Mouse (Mus musculus) layer of hippocampus, postnatal 25 days (tissue): ENCODE data around the gene Gm1043. TPM values are rescaled to one million over a fixed set of nuclear protein-coding genes. Genes with fewer than 3 reads are reported as not detected.

ENCODE experiments used
- DNase-seq, 2 experiments: peaks; one replicate each; pipeline ENCODE4 v3.0.0; 2022; ENCODE audit warnings: mixed read lengths in 2 of 2, low spot score in 1 of 2; ENCODE audit errors: extremely low spot score in 1 of 2
- total RNA-seq, 2 experiments: library from RNA; stranded (reverse); gene quantifications; 2 replicates each; pipeline ENCODE4 v1.2.3; 2021

Gene Gm1043
- total RNA-seq, 2 experiments from 2014 or later: 21.4 to 28.8 TPM

DNA sequence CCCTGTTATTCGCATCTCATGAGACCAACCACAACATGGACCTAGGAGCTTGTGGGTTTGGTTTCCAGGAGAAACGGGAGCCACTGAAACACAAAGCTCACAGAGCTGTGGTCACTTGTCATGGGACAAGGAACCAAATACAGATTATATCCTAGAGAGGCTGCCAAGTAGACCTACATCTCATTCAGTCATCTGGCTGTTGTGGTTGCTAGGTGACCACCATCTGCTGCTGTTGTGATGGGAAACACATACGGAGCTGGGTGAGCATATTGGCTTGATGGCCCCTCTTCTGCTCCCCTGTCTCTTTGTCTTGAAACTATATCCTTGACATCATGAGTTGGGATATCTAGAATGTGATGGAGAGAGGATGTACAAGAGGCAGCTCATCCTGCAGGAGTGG is 112.3 kb downstream of the Gm1043 start:
- no peak for DNase-seq

DNA sequence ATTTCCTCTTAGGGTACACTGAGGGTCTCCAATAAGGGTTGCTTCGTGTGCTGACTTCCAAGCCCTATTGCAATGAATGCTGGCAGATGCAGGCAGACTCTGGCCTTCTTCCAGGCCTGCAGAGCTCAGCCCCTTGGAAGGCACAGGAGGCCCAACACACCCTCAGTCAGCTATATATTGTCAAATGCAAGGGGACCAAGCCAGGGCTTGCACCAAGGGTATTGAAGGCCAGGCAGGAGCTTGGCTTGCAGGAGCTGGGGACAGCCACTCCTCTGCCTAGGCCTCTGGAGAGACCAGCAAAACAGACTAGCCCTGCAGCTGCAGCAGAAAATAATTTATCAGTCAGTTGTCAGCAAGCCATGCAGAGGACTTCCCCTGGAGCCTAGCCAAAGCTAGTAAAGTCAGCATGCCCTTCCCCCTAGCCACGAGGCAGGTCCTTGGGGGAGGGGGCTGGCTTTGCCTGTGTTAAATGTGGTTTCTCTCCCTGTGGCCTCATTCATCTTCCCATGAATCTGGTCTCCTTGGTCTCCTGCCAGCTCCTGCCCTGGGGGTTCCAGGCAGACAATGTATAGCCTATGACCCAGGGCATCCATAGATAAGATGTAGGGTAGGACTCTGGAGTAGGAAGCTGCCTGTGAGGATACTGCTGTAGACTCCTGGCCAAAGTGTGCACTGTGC is 113.0 kb downstream of the Gm1043 start:
- no peak for DNase-seq

DNA sequence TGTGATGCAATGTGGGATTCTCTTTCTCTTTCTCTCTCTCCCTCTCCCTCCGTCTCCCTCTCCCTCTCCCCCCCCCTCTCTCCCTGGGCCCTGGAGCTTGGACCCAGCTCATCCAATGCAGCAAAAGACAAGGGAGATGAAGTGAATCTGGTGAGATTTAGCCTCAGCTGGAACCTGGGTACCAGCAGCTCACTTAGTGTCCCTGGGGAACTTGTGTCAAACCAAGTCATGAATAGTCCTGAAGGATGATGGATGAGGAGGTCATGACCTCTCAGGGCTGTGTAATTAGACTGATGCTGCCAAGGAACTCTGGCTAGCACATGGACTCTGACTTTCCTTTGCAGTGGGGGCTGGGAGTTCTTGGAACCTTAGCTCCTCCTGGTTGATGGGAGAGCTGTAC is 117.1 kb downstream of the Gm1043 start:
- DNase-seq: no peak

DNA sequence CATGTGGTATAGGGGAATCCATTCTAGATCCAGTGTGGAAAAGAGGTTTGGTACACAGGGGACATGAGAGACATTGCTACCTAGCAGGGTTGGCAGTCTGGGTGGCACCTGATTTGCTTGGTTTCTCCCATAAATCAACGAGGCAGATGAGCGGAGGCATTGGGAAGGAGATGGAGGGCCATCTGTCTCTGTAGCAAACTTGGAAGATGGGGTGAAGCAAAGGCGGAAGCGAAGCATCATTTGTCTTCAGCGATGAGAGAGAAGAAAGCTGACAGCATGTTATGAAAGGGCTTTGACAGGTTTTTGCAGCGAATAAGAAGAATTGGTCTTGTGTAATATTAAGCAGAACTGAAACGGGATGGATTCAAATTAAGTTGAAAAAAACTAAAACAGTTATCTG is 119.7 kb downstream of the Gm1043 start:
- no peak for DNase-seq

DNA sequence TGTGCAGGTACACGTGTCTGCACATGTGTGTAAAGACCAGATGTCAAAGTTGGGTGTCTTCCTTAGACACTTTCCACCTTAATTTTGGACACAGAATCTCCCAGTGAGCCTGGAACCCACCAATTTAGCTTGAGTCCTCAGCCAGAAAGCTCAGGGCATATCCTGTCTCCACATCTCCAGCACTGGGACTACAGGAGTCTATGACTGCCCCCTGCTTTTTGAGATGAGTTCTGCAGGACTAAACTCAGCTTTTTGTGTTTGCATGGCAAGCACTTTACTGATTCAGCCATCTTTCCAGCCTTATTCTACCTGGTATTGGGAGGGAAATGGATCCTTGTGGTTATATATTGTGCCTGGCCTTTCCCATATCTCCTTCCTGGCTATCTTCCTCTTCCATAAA is 120.2 kb downstream of the Gm1043 start:
- DNase-seq: no peak

DNA sequence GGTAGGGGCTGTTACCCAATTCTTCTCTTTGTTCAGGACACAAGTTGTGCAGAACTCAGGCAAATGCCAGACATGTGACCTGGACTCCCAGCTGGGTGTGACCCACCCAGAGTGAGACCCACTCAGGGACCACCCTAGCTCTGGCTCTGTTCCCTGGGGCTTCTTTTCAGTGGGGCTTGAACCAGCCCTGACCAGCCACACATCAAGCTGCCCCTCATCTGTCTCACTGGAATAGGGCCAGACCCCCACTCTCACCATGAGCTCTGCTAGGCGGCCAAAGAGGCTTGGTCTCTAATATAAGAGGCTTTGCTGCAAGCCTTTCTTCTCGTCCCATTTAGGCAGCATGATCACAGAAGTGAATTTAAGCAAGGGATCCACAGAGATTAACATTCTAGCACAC is 121.2 kb downstream of the Gm1043 start:
- no peak for DNase-seq

DNA sequence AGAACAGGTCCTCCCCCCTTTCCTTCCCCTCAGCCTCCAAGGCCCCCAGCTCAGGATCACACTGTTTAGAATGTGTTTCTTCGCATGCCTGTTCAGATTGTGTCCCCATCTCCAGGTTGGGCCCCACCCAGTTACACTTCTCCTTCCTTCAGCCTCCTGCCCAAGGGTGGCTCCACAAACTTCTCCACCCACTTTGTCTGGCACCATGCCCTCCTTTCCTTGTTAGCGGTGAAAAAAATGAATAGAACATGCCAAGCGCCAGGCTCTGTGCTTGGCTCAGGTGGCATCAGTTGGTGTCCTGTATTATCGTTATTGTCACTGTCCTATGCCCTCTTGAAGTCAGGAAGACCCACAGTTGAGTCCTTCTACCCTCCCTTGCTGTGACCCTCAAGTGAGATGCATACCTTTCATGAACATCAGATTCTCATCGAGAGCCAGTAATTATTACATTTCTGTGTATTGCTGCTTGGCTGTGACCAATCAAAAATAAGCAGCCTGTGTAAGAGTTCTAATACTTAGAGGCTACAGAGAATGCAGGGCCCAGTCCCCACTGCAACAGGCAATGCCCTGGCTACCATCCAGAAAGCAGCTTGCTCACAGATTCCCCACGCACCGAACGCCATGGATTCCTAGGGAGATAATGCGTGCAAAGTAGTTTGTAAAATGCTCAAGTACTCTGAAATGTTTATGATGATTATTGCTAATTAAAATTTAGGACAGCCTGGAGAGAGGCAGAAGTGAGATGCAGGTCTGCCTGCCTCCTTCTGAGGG is 128.0 kb downstream of the Gm1043 start:
- no peak for DNase-seq

DNA sequence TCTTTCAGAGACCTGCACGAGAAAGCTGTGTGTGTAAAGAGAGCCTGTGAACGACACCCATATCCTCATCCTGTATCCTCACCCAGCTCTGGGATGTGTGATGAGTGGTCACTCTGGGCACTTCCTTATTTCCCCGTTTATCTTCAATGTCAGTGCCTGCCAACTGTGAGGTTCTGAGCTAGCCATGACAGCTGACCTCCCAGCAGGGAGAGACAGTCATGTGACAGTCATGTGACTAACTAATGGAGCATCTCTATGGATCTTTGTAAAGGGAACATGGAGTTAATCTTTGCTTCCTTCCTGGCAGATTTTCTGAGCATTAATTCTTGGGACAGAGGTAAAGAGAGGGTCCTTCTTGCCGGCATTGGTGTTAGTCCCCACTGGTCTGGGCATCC is 128.5 kb downstream of the Gm1043 start:
- DNase-seq: no peak

DNA sequence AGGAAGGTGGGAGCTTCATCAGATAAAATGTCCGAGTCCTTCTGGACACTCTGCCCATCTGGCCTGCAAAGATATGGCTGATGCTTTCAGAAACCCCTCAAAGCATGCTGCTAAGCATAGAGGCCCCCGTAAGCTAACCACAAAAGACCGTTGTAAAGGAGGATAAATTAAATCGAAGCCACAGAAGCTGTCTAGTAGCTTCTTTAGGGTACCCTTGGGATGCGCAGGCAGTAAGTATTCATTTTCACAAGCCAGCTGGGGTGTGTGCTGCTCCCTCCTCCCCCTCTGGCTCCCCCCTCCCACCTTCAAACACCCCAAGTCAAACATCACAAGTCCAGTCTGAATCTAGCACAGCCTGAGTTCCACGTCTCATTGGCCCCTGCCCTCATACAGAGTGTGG is 129.4 kb downstream of the Gm1043 start:
- DNase-seq: no peak

DNA sequence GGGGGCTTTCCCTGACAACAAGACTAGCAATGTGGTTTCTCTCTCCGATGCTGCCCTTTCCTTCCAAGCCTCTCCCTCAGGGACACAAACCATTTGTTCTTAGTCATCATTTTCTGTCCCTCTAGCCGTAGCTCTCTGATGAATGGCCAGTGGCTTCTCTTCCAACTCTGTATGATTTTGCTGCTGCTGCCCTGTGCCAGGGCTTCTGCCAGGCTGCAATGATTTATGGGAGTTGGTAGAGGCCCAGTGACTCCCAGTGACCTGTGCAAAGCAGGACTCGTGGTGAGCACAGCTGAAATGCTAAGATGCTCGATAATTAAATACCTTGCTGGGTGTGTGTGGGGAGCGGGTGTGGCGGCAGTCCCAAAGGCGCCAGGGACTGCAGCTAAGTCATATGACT is 130.1 kb downstream of the Gm1043 start:
- no peak for DNase-seq

DNA sequence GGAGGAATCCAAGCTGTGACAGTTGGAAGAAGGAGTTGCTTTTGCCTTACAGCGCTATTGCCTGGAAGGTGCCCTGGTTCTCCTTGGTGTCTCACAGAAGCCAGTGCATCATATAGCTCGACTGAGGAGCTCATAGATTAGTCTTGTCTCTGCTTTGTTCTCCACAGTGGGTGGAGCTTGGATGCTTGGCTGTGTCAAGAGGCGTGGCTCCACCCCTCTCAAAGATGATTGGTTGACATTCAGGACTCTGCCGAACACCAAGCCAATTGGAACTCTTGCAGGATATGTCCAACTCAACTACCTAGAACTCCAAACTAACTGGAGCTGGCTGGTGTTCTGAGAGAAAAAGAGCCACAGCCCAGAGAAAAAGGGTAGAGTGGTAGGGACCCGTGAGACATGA is 134.4 kb downstream of the Gm1043 start:
- DNase-seq: no peak

DNA sequence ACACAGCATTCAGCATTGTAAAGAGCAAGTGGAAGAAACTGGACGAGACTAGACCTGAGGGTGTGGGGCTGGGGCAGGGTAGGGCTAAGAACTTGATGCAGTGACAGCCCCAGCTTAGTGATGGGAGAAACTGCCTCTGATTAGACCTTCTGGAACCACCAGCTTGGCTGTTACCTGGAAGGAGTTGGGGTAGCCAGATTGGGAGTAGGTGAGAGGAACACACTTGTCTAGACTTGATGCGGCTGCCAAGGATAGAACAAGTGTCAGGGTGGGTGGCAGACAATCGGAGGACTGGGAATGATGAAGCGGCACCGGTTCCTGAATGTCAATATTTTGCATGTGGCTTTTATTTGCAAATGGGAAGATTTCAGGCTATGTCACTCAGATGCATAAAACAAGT is 135.4 kb downstream of the Gm1043 start:
- DNase-seq: no peak

DNA sequence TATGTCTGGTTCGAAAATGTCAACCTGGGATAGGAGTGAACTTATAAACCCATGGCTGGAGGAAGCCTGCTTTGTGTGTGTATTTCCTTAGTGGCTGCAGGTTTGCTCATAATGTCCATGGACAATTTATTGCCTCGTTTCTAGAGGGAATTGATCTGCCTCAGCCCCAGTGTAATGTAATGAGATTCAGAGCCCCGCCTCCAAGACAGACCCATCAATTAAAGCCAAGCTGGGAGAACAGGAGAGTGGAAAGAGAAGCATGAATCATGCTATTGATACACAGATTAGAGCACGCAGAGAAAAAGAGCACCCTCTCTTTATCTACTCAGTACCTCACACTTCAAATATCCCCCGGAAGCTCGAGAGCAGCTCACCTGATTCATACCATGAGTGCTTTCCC is 136.4 kb downstream of the Gm1043 start:
- DNase-seq: no peak

DNA sequence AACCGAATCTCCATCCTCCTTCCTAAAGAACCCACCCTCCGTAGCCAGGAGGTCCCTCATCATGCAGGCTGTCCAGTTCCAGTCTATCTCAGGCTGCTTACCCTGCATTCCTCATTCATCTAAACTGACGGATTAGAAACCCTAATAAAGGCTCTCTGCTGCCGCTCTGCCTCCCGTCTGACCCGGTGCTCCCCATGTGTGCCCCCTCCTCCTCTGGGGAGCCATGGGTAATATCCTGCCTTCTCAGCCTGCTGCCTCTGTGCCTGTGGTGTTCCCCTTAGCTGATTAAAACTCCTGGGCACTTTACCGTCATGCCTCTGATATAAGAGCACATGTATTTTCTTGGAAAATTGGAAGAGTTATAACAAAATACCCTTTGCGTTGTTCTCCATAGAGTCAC is 137.1 kb downstream of the Gm1043 start:
- no peak for DNase-seq

DNA sequence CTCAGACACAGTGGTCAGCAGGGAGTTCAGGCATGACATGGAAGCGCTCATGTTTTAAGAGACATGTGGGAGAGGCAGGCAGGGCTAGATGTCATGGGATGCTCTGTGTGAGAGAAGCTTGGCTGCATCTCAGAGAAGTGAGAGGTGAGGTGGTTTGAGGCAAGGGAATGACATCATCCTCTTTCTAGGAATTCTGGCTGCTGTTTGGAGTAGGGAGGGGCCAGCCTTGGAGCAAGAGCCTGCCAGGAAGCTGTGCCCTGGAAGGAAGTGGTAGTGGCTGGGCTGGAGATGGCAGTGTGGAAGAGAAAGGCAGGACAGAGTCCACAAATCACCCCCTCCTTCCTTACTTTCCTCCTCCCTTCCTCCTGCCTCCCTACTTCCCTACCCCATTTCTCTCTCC is 140.5 kb downstream of the Gm1043 start:
- DNase-seq: no peak

DNA sequence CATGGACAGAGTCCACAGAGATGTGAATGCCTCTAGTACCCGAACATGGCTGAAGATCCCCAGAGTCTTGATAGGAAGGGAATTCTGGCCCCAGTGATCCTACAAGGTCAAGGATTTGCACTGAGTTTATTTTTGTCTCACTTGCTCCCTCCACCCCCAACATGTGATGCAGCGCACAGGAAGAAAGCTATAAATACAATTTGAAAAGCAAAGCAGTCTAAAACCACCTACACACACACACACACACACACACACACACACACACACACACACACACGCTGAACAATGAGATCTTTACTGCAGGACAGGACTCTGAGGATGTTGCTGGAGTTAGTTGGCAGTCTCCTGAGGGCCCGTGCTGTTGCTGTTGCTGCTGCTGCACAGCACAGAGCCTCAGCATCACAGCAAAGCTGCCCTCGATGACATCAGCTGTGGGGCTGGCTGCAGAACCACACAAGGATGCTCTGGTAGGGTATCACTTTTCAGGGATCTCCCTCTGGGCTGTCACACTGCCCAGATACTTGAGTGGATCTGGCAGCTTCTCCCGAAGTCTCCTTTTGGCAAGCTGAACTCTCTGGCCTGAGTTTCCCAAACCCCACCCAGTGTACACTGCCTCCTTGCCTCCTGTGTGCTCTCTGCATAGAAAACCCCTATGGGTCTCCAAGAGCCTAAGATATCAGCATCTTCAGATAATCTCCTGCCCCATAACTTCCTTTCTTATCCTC is 142.9 kb downstream of the Gm1043 start:
- no peak for DNase-seq

DNA sequence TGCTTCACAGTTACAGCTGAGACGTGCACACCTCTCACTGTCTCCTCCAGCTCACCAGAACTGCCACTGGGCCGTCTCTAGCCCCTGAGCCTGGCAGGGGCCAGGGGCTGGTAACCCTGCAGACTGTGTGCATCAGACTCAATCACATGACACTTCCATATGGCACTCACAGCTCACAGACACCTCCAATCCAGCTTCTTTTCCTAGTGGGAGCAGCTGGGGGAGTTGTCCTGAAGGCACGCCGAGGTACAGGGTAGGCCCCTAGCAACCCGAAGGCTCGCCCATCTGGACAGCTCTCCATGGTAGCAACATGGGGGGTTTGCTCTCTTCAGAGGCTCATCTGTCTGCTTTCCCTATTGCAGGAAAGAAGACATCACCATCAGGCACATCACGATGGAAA is 143.7 kb downstream of the Gm1043 start:
- DNase-seq: no peak

DNA sequence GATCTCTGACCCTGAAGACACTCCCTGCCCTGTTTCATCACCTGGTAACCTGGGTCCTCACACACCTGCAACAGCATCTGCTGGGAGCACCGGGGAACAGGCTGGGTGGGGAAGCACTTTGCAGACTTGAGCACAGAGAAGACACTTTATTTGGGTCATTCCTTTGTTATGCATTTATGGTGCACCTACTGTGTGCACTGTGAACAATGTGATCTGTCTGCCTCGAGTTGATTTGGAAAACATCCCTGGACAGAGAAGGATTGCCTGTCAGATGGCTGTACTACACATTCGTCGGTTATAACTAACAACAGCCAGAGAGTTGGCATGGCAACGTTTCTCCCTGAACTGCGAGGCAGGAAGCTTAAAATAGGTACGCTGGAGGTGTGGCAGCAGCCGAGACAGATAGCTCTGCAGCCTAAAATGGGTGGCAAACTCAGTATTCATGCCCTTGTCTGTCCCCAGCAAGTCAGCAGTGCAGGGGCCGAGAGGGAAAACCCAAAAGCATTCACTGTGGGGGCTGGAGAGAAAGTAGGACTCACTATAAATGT is 147.9 kb downstream of the Gm1043 start:
- DNase-seq: no peak

DNA sequence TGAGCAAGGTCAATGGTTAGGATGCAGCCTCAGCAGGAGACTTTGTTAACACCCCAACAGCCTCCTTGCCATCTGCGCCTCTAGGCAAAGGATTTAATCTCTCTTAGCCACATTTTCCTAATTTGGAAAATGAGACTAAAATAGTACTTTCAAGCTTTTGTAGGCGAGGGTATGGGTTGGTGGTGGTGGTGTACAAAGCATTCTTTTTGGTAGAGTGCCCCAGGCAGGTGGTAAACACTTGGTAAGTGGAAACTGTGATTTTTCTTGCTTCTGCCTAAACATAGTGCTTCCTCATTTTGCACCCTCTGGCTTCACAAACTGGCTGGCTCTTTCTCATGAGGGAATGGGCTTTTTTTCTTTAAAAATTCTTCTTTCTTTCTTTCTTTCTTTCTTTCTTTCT is 153.5 kb downstream of the Gm1043 start:
- DNase-seq: no peak

DNA sequence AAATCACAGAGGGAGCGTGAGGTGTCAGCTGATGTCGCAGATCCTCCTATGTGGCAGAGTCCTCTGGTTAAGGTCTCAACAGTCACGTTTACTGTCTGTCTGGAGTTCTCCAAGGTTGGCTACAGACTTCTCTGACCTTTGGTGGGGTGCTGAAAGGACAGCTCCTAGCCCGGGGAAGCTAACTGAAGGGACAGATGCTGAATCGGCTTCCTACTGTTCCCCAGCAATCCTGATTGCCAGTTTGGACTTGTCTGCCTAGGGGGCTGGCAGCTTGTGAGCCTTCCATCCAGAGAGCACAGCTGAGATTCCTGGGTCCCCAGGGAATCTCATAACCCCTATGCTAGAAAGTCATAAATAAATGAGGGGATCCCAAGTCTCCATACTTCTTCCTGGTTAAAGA is 155.4 kb downstream of the Gm1043 start:
- DNase-seq: no peak

DNA sequence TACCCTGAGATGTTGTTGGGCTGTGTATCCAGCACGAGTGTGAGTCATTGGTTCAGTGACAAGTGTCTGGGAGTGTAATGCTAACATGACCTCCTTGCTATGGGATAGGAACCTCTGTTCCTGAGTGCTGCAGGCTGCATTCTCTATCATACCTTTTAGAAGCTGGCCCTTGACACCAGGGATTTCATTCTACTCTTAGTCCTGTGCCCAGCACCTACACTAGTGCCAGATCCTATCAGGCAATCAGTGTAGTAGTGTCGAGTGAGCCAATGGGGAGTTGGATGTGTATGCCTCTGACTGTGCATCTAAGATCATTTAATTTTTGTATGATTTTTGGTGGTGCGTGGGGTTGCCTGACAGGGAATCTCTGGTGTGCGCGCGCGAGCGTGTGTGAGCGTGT is 156.1 kb downstream of the Gm1043 start:
- no peak for DNase-seq
